8 mouse cellular contexts compared by ENCODE assay signal in the genomic region with DNA sequence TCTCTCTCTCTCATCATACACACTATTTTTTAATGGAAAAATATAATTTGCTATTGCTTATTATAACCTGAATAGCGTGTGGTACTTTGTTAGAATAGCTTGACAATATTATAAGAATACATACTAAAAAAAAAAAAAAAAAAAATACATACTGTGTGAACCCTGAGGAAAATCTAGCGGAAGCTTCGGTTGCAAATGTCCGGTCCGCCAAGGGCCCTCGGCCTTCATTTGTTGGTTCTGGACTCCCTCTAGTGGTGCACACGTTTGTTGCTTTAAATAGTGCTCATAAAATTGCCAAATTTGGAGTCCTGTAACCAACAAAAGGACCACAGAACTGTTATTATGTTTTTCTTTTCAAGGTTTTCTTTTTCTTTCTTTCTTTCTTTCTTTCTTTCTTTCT. TPM values are rescaled to one million over a fixed set of nuclear protein-coding genes. Genes with fewer than 3 reads are reported as not detected.
DNase-seq lines count a peak whose midpoint lies in the region; ATAC-seq and TF ChIP-seq lines count a peak whose summit lies in the region.

No protein-coding gene starts in this region.

- H3K9me3 ChIP-seq in liver, embryonic 15.5 days (replicated peaks), result no peaks in the 10 kb centered on the region

- intact Hi-C loops in gastrocnemius, postnatal 14 days (cut with DNase I; ENCODE audit: low total_unique reads), result loop anchor here (10.0 kb wide), 2 partner anchors 164 to 244 kb away; no protein-coding TSS in a partner anchor

- no peak overlapping the region for H3K4me3 ChIP-seq in C2C12 (ENCODE audit: insufficient read depth, poor library complexity, severe bottlenecking)
- H3K4me3 ChIP-seq in liver, embryonic 15.5 days (replicated peaks), result no peak overlapping the region

- H3ac ChIP-seq in C2C12 (ENCODE audit: control insufficient read depth, insufficient read length, low read depth), result no peak overlapping the region

- WGBS in liver, embryonic 15.5 days (ENCODE audit: insufficient replicate concordance), result 2% methylated on average over 7 of the region's 7 CpGs

- peak; percentile 39 for TF ChIP-seq CTCF in C2C12 (IDR thresholded peaks at IDR 0.05; ENCODE audit: control insufficient read depth, insufficient read depth, insufficient read length)

- peaks cover 10% of the 10 kb centered on the region for H3K27me3 ChIP-seq in C2C12 (ENCODE audit: control insufficient read depth, insufficient read depth, insufficient read length)
- 0 out of 2 replicates have a peak, but pooled peaks cover 6% of the 10 kb centered on the region for H3K27me3 ChIP-seq in liver, embryonic 15.5 days

- peaks cover 19% of the 10 kb centered on the region for H3K36me3 ChIP-seq in C2C12 (ENCODE audit: control insufficient read depth, insufficient read depth)
- peaks cover 12% of the 10 kb centered on the region for H3K36me3 ChIP-seq in liver, embryonic 15.5 days (replicated peaks)

- no peak overlapping the region for H3K9ac ChIP-seq in liver, embryonic 15.5 days

- no peak overlapping the region for H3K27ac ChIP-seq in liver, embryonic 15.5 days (replicated peaks)

- H3K4me2 ChIP-seq in liver, embryonic 15.5 days, result peak overlapping the region; percentile 18; the same call in 1 of the 2 replicates

- peak; percentile 53 for DNase-seq in ZHBTc4 (ENCODE audit: low read depth, low spot score)
- DNase-seq in embryo, embryonic 10 days (ENCODE audit: low spot score), result peak; percentile 91
- peak; percentile 70 for DNase-seq in gastrocnemius, postnatal 14 days
- peak; percentile 87 for DNase-seq in kidney, postnatal 10 days
- peak; percentile 70 for DNase-seq in ovary, postnatal 14 days (ENCODE audit: low spot score)
- DNase-seq in thymus, postnatal 36 days, result peak; percentile 36 to 48

- H3K4me1 ChIP-seq in liver, embryonic 15.5 days (replicated peaks), result peaks cover 26% of the 10 kb centered on the region

- ATAC-seq in liver, embryonic 15.5 days (ENCODE audit: insufficient read depth), result no peak

- H3K79me2 ChIP-seq in C2C12 (ENCODE audit: control insufficient read depth, insufficient read depth), result peaks cover 23% of the 10 kb centered on the region

- H3K79me3 ChIP-seq in C2C12 (ENCODE audit: low read depth), result peaks cover 18% of the 10 kb centered on the region

TF ChIP-seq in C2C12, 6 proteins besides CTCF, POLR2A, EP300 and RAD21:
- no peak for TF ChIP-seq CEBPB (IDR thresholded peaks at IDR 0.05; ENCODE audit: low read depth)
- TF ChIP-seq MYOG (IDR thresholded peaks at IDR 0.05; ENCODE audit: control insufficient read depth, extremely low read depth, insufficient read length), result no peak
- TF ChIP-seq FOSL1 (IDR thresholded peaks at IDR 0.05; ENCODE audit: insufficient read depth, low read length, poor library complexity, severe bottlenecking), result no peak
- TF ChIP-seq USF1 (IDR thresholded peaks at IDR 0.05; ENCODE audit: low read depth), result no peak
- no peak for TF ChIP-seq MAX (IDR thresholded peaks at IDR 0.05)
- TF ChIP-seq MYOD1 (IDR thresholded peaks at IDR 0.05; ENCODE audit: control insufficient read depth, insufficient read length, low read depth), result no peak

RNA-seq across cellular contexts. Expression of a gene that starts 7.8 kb away (rescaled TPM):
- polyA plus RNA-seq in C2C12 (2012; fragmentation: generic; extraction: Trizol), result 0.32 TPM
- not detected for total RNA-seq in gastrocnemius, postnatal 14 days (2021)
- 1.3 and 2.1 TPM in 2 replicates for polyA plus RNA-seq in liver, embryonic 15.5 days (2015; fragmentation: Nextera tagmentation; extraction: Ambion mirVana)

RNA-seq across cellular contexts. Expression of a gene that starts 17.9 kb away (rescaled TPM):
- polyA plus RNA-seq in C2C12 (2012; fragmentation: generic; extraction: Trizol), result 24.7 TPM
- 10 to 100 TPM; 35.3 to 72.2 TPM for total RNA-seq in gastrocnemius, postnatal 14 days (2021)
- 29.4 and 31.9 TPM in 2 replicates for polyA plus RNA-seq in liver, embryonic 15.5 days (2015; fragmentation: Nextera tagmentation; extraction: Ambion mirVana)
